Mouse (Mus musculus): ENCODE data around the gene Mpg. TPM values are rescaled to one million over a fixed set of nuclear protein-coding genes. Genes with fewer than 3 reads are reported as not detected.

Gene Mpg
- polyA plus RNA-seq, 1 experiment = 15.2 TPM

GRCm38 (mm10) chr11:32235646-32236045 is 9.3 kb downstream of the Mpg start:
- TF ChIP-seq CTCF (IDR thresholded peaks at IDR 0.05; ENCODE audit: borderline replicate concordance, insufficient read depth, low read depth, low read length) (no peak), POLR2A (IDR thresholded peaks at IDR 0.05; ENCODE audit: borderline replicate concordance, insufficient read depth, low read length) (no peak)
- Histone ChIP-seq H3K27ac (ENCODE audit: insufficient read depth, low read length) (no peak overlapping the region), H3K4me3 (replicated peaks; ENCODE audit: insufficient read depth, low read depth, low read length) (no peak overlapping the region), H3K4me1 (ENCODE audit: control insufficient read depth, insufficient read depth, low read length) (peaks cover 54% of the 10 kb centered on the region), H3K27me3 (ENCODE audit: control insufficient read depth, insufficient read depth, low read length) (no peaks in the 10 kb centered on the region)
- DNase-seq = peak; percentile 48 to 67
- 25% methylated on average over 3 of the region's 3 CpGs for WGBS

- DNase-seq = peak in 1 of 2 experiments; percentile 13
- 56% methylated on average over 2 of the region's 2 CpGs for WGBS
- peaks cover 51% of the 10 kb centered on the region for H3K4me1 ChIP-seq (ENCODE audit: control insufficient read depth, insufficient read depth, low read length)
- no peak overlapping the region for H3K4me3 ChIP-seq (replicated peaks; ENCODE audit: insufficient read depth, low read depth, low read length)
- H3K27me3 ChIP-seq (ENCODE audit: control insufficient read depth, insufficient read depth, low read length) = no peaks in the 10 kb centered on the region
- TF ChIP-seq POLR2A (IDR thresholded peaks at IDR 0.05; ENCODE audit: borderline replicate concordance, insufficient read depth, low read length) (no peak), CTCF (IDR thresholded peaks at IDR 0.05; ENCODE audit: borderline replicate concordance, insufficient read depth, low read depth, low read length) (no peak)
- no peak overlapping the region for H3K27ac ChIP-seq (ENCODE audit: insufficient read depth, low read length)
Measured at GRCm38 (mm10) chr11:32236132-32236531, 9.8 kb downstream of the Mpg start.

GRCm38 (mm10) chr11:32236712-32237410 is 10.6 kb downstream of the Mpg start:
- TF ChIP-seq POLR2A (IDR thresholded peaks at IDR 0.05; ENCODE audit: borderline replicate concordance, insufficient read depth, low read length) (no peak), CTCF (IDR thresholded peaks at IDR 0.05; ENCODE audit: borderline replicate concordance, insufficient read depth, low read depth, low read length) (peak; percentile 48; the same call in 1 of the 2 replicates)
- WGBS = 21% methylated on average over 9 of the region's 9 CpGs
- H3K27me3 ChIP-seq (ENCODE audit: control insufficient read depth, insufficient read depth, low read length) = no peaks in the 10 kb centered on the region
- H3K4me1 ChIP-seq (ENCODE audit: control insufficient read depth, insufficient read depth, low read length) = peaks cover 49% of the 10 kb centered on the region
- 0 out of 2 replicates have a peak overlapping the region, but pooled peaks have one; percentile 3 for H3K27ac ChIP-seq (ENCODE audit: insufficient read depth, low read length)
- DNase-seq = peak; percentile 70 to 75
- H3K4me3 ChIP-seq (replicated peaks; ENCODE audit: insufficient read depth, low read depth, low read length) = no peak overlapping the region

GRCm38 (mm10) chr11:32237411-32237795 is 11.1 kb downstream of the Mpg start:
- TF ChIP-seq CTCF (IDR thresholded peaks at IDR 0.05; ENCODE audit: borderline replicate concordance, insufficient read depth, low read depth, low read length) (no peak), POLR2A (IDR thresholded peaks at IDR 0.05; ENCODE audit: borderline replicate concordance, insufficient read depth, low read length) (no peak)
- Histone ChIP-seq H3K27ac (ENCODE audit: insufficient read depth, low read length) (no peak overlapping the region), H3K4me3 (replicated peaks; ENCODE audit: insufficient read depth, low read depth, low read length) (no peak overlapping the region), H3K27me3 (ENCODE audit: control insufficient read depth, insufficient read depth, low read length) (no peaks in the 10 kb centered on the region), H3K4me1 (ENCODE audit: control insufficient read depth, insufficient read depth, low read length) (peaks cover 49% of the 10 kb centered on the region)
- DNase-seq = no peak
- 51% methylated on average over 3 of the region's 3 CpGs for WGBS

- 62% methylated on average over 5 of the region's 5 CpGs for WGBS
- DNase-seq = peak; percentile 80 to 89
- TF ChIP-seq CTCF (IDR thresholded peaks at IDR 0.05; ENCODE audit: borderline replicate concordance, insufficient read depth, low read depth, low read length) (peak; percentile 100), POLR2A (IDR thresholded peaks at IDR 0.05; ENCODE audit: borderline replicate concordance, insufficient read depth, low read length) (no peak)
- peaks cover 41% of the 10 kb centered on the region for H3K4me1 ChIP-seq (ENCODE audit: control insufficient read depth, insufficient read depth, low read length)
- no peak overlapping the region for H3K4me3 ChIP-seq (replicated peaks; ENCODE audit: insufficient read depth, low read depth, low read length)
- H3K27ac ChIP-seq (ENCODE audit: insufficient read depth, low read length) = no peak overlapping the region
- H3K27me3 ChIP-seq (ENCODE audit: control insufficient read depth, insufficient read depth, low read length) = no peaks in the 10 kb centered on the region
Measured at GRCm38 (mm10) chr11:32238093-32238860, 12.0 kb downstream of the Mpg start.

GRCm38 (mm10) chr11:32241391-32241790 is 15.1 kb downstream of the Mpg start:
- no peaks in the 10 kb centered on the region for H3K27me3 ChIP-seq (ENCODE audit: control insufficient read depth, insufficient read depth, low read length)
- no peak overlapping the region for H3K4me3 ChIP-seq (replicated peaks; ENCODE audit: insufficient read depth, low read depth, low read length)
- peaks cover 15% of the 10 kb centered on the region for H3K4me1 ChIP-seq (ENCODE audit: control insufficient read depth, insufficient read depth, low read length)
- no peak for TF ChIP-seq POLR2A (IDR thresholded peaks at IDR 0.05; ENCODE audit: borderline replicate concordance, insufficient read depth, low read length)
- TF ChIP-seq CTCF (IDR thresholded peaks at IDR 0.05; ENCODE audit: borderline replicate concordance, insufficient read depth, low read depth, low read length) = no peak
- no peak overlapping the region for H3K27ac ChIP-seq (ENCODE audit: insufficient read depth, low read length)
- no peak for DNase-seq

GRCm38 (mm10) chr11:32242209-32242608 is 15.9 kb downstream of the Mpg start:
- Histone ChIP-seq H3K27me3 (ENCODE audit: control insufficient read depth, insufficient read depth, low read length) (no peaks in the 10 kb centered on the region), H3K27ac (ENCODE audit: insufficient read depth, low read length) (no peak overlapping the region), H3K4me1 (ENCODE audit: control insufficient read depth, insufficient read depth, low read length) (peaks cover 7% of the 10 kb centered on the region), H3K4me3 (replicated peaks; ENCODE audit: insufficient read depth, low read depth, low read length) (no peak overlapping the region)
- DNase-seq = no peak
- no peak for TF ChIP-seq CTCF (IDR thresholded peaks at IDR 0.05; ENCODE audit: borderline replicate concordance, insufficient read depth, low read depth, low read length)
- no peak for TF ChIP-seq POLR2A (IDR thresholded peaks at IDR 0.05; ENCODE audit: borderline replicate concordance, insufficient read depth, low read length)
- 79% methylated on average over 3 of the region's 3 CpGs for WGBS
